Mouse (Mus musculus): ENCODE results near the gene Zfp536. TPM values are rescaled to one million over a fixed set of nuclear protein-coding genes. Genes with fewer than 3 reads are reported as not detected.

Zfp536 gene
- polyA plus RNA-seq, 1 experiment from 2014 or later: 8.8 TPM

- Histone ChIP-seq H3K9ac (ENCODE audit: low read depth, low read length) (no peak overlapping the region), H3K4me3 (ENCODE audit: low read length) (no peak overlapping the region), H3K27ac (ENCODE audit: low read length) (no peak overlapping the region), H3K4me2 (ENCODE audit: low read depth, low read length) (no peak overlapping the region), H3K36me3 (ENCODE audit: control insufficient read depth, insufficient read depth, low read length) (no peaks in the 10 kb centered on the region), H3K4me1 (ENCODE audit: control insufficient read depth, insufficient read depth, low read length) (no peaks in the 10 kb centered on the region), H3K27me3 (replicated peaks; ENCODE audit: control insufficient read depth, insufficient read depth, low read length) (no peaks in the 10 kb centered on the region), H3K9me3 (ENCODE audit: control insufficient read depth, low read length) (no peaks in the 10 kb centered on the region)
- WGBS: 69% methylated on average over 3 of the region's 3 CpGs
- ATAC-seq: no peak
These were observed 92.1 kb downstream of the Zfp536 start for GRCm38 (mm10) chr7:37681335-37681734.

- Histone ChIP-seq H3K9ac (ENCODE audit: low read depth, low read length) (no peak overlapping the region), H3K4me2 (ENCODE audit: low read depth, low read length) (no peak overlapping the region), H3K4me1 (ENCODE audit: control insufficient read depth, insufficient read depth, low read length) (peaks cover 11% of the 10 kb centered on the region; the same call in 1 of the 2 replicates), H3K27me3 (replicated peaks; ENCODE audit: control insufficient read depth, insufficient read depth, low read length) (no peaks in the 10 kb centered on the region), H3K27ac (ENCODE audit: low read length) (no peak overlapping the region), H3K4me3 (ENCODE audit: low read length) (no peak overlapping the region), H3K9me3 (ENCODE audit: control insufficient read depth, low read length) (no peaks in the 10 kb centered on the region), H3K36me3 (ENCODE audit: control insufficient read depth, insufficient read depth, low read length) (no peaks in the 10 kb centered on the region)
- no peak for ATAC-seq
- WGBS: 84% methylated on average over 7 of the region's 7 CpGs
These were observed 109.6 kb downstream of the Zfp536 start for GRCm38 (mm10) chr7:37663676-37664365.

- Histone ChIP-seq H3K27ac (ENCODE audit: low read length) (no peak overlapping the region), H3K4me1 (ENCODE audit: control insufficient read depth, insufficient read depth, low read length) (no peaks in the 10 kb centered on the region), H3K4me3 (ENCODE audit: low read length) (no peak overlapping the region), H3K27me3 (replicated peaks; ENCODE audit: control insufficient read depth, insufficient read depth, low read length) (no peaks in the 10 kb centered on the region), H3K4me2 (ENCODE audit: low read depth, low read length) (no peak overlapping the region), H3K36me3 (ENCODE audit: control insufficient read depth, insufficient read depth, low read length) (no peaks in the 10 kb centered on the region), H3K9ac (ENCODE audit: low read depth, low read length) (no peak overlapping the region), H3K9me3 (ENCODE audit: control insufficient read depth, low read length) (no peaks in the 10 kb centered on the region)
- 86% methylated on average over 11 of the region's 11 CpGs for WGBS
- no peak for ATAC-seq
These were observed 124.8 kb downstream of the Zfp536 start for GRCm38 (mm10) chr7:37648671-37649070.

GRCm38 (mm10) chr7:37647917-37648615 is 125.4 kb downstream of the Zfp536 start:
- Histone ChIP-seq H3K36me3 (ENCODE audit: control insufficient read depth, insufficient read depth, low read length) (no peaks in the 10 kb centered on the region), H3K4me1 (ENCODE audit: control insufficient read depth, insufficient read depth, low read length) (no peaks in the 10 kb centered on the region), H3K27me3 (replicated peaks; ENCODE audit: control insufficient read depth, insufficient read depth, low read length) (no peaks in the 10 kb centered on the region), H3K9me3 (ENCODE audit: control insufficient read depth, low read length) (no peaks in the 10 kb centered on the region), H3K4me3 (ENCODE audit: low read length) (no peak overlapping the region), H3K4me2 (ENCODE audit: low read depth, low read length) (no peak overlapping the region), H3K9ac (ENCODE audit: low read depth, low read length) (no peak overlapping the region), H3K27ac (ENCODE audit: low read length) (no peak overlapping the region)
- no peak for ATAC-seq
- 92% methylated on average over 21 of the region's 21 CpGs for WGBS

- Histone ChIP-seq H3K9ac (ENCODE audit: low read depth, low read length) (no peak overlapping the region), H3K27me3 (replicated peaks; ENCODE audit: control insufficient read depth, insufficient read depth, low read length) (no peaks in the 10 kb centered on the region), H3K27ac (ENCODE audit: low read length) (no peak overlapping the region), H3K9me3 (ENCODE audit: control insufficient read depth, low read length) (no peaks in the 10 kb centered on the region), H3K4me1 (ENCODE audit: control insufficient read depth, insufficient read depth, low read length) (no peaks in the 10 kb centered on the region), H3K36me3 (ENCODE audit: control insufficient read depth, insufficient read depth, low read length) (no peaks in the 10 kb centered on the region), H3K4me3 (ENCODE audit: low read length) (no peak overlapping the region), H3K4me2 (ENCODE audit: low read depth, low read length) (no peak overlapping the region)
- no peak for ATAC-seq
- 51% methylated on average over 12 of the region's 12 CpGs for WGBS
These were observed 133.6 kb downstream of the Zfp536 start for GRCm38 (mm10) chr7:37639740-37640397.

GRCm38 (mm10) chr7:37634812-37635211 is 138.6 kb downstream of the Zfp536 start:
- 61% methylated on average over 5 of the region's 5 CpGs for WGBS
- no peaks in the 10 kb centered on the region for H3K36me3 ChIP-seq (ENCODE audit: control insufficient read depth, insufficient read depth, low read length)
- ATAC-seq: no peak

GRCm38 (mm10) chr7:37630410-37630809 is 143.0 kb downstream of the Zfp536 start:
- no peak overlapping the region for H3K4me3 ChIP-seq (ENCODE audit: low read length)
- no peak overlapping the region for H3K4me2 ChIP-seq (ENCODE audit: low read depth, low read length)
- no peaks in the 10 kb centered on the region; the same call in 1 of the 2 replicates for H3K27me3 ChIP-seq (replicated peaks; ENCODE audit: control insufficient read depth, insufficient read depth, low read length)
- H3K36me3 ChIP-seq (ENCODE audit: control insufficient read depth, insufficient read depth, low read length): no peaks in the 10 kb centered on the region
- ATAC-seq: no peak
- no peak overlapping the region for H3K9ac ChIP-seq (ENCODE audit: low read depth, low read length)
- H3K27ac ChIP-seq (ENCODE audit: low read length): no peak overlapping the region
- 71% methylated on average over 7 of the region's 7 CpGs for WGBS
- no peaks in the 10 kb centered on the region for H3K9me3 ChIP-seq (ENCODE audit: control insufficient read depth, low read length)
- H3K4me1 ChIP-seq (ENCODE audit: control insufficient read depth, insufficient read depth, low read length): no peaks in the 10 kb centered on the region

More at GRCm38 (mm10) chr7:37634812-37635211, 138.6 kb downstream of the Zfp536 start:
- Histone ChIP-seq H3K4me2 (ENCODE audit: low read depth, low read length) (no peak overlapping the region), H3K27me3 (replicated peaks; ENCODE audit: control insufficient read depth, insufficient read depth, low read length) (no peaks in the 10 kb centered on the region), H3K9me3 (ENCODE audit: control insufficient read depth, low read length) (no peaks in the 10 kb centered on the region), H3K4me3 (ENCODE audit: low read length) (no peak overlapping the region), H3K27ac (ENCODE audit: low read length) (no peak overlapping the region), H3K9ac (ENCODE audit: low read depth, low read length) (no peak overlapping the region), H3K4me1 (ENCODE audit: control insufficient read depth, insufficient read depth, low read length) (no peaks in the 10 kb centered on the region)

- no peak overlapping the region for H3K4me3 ChIP-seq (ENCODE audit: low read length)
- no peak overlapping the region for H3K4me2 ChIP-seq (ENCODE audit: low read depth, low read length)
- no peaks in the 10 kb centered on the region for H3K36me3 ChIP-seq (ENCODE audit: control insufficient read depth, insufficient read depth, low read length)
- WGBS: 68% methylated on average over 6 of the region's 6 CpGs
- no peak for ATAC-seq
- no peaks in the 10 kb centered on the region for H3K9me3 ChIP-seq (ENCODE audit: control insufficient read depth, low read length)
- peaks cover 8% of the 10 kb centered on the region; the same call in 1 of the 2 replicates for H3K27me3 ChIP-seq (replicated peaks; ENCODE audit: control insufficient read depth, insufficient read depth, low read length)
- H3K27ac ChIP-seq (ENCODE audit: low read length): no peak overlapping the region
- peaks cover 4% of the 10 kb centered on the region; the same call in 1 of the 2 replicates for H3K4me1 ChIP-seq (ENCODE audit: control insufficient read depth, insufficient read depth, low read length)
- no peak overlapping the region for H3K9ac ChIP-seq (ENCODE audit: low read depth, low read length)
These were observed 145.4 kb downstream of the Zfp536 start for GRCm38 (mm10) chr7:37627897-37628510.

- Histone ChIP-seq H3K9me3 (ENCODE audit: control insufficient read depth, low read length) (no peaks in the 10 kb centered on the region), H3K27me3 (replicated peaks; ENCODE audit: control insufficient read depth, insufficient read depth, low read length) (peaks cover 8% of the 10 kb centered on the region; the same call in 1 of the 2 replicates), H3K9ac (ENCODE audit: low read depth, low read length) (no peak overlapping the region), H3K4me2 (ENCODE audit: low read depth, low read length) (no peak overlapping the region), H3K27ac (ENCODE audit: low read length) (no peak overlapping the region), H3K36me3 (ENCODE audit: control insufficient read depth, insufficient read depth, low read length) (no peaks in the 10 kb centered on the region), H3K4me1 (ENCODE audit: control insufficient read depth, insufficient read depth, low read length) (peaks cover 4% of the 10 kb centered on the region; the same call in 1 of the 2 replicates), H3K4me3 (ENCODE audit: low read length) (no peak overlapping the region)
- ATAC-seq: no peak
- 59% methylated on average over 8 of the region's 8 CpGs for WGBS
These were observed 147.7 kb downstream of the Zfp536 start for GRCm38 (mm10) chr7:37625758-37626157.
